Mouse (Mus musculus) spleen, postnatal 14 days (tissue): ENCODE data around the gene Vwce.

Experiments
- DNase-seq, 2 experiments: peaks; one replicate each; pipeline ENCODE4 v3.0.0; 2021 to 2022; ENCODE audit warnings: low spot score in 2 of 2

Vwce gene

DNA sequence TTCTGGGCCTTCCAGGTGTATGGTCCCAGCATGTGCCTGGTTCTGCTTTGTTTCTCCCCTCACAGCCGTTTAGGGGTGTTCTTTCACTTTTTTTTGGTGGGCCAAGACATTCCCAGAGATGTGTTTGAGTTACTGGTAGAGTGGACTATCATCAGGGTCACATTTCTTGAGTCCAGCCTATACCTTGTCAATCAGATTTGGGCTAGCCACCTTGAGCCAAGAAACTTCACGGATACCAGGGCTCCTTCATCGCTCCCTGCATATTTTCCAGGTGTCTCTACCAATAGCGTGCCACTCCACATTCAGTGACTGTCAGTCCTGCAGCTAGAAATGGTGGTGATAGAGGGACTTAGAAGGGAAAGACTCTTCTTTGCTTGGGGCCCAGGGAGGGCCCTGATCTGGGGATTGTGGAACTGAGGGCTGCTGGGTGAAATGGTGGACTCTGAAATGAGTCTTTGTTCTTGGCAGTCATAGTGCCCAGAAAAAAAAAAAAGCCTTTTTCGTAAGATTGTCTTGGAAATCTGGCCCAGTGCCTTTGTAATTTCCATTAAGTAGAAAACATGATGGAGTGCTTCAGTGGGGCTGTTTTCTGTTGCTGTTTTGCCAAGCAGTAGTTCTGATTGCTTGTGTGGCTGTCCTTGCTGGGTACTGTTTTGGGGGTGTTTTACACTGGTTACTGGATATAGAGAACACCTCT is 55.6 kb downstream of the Vwce start:
- DNase-seq = no peak

DNA sequence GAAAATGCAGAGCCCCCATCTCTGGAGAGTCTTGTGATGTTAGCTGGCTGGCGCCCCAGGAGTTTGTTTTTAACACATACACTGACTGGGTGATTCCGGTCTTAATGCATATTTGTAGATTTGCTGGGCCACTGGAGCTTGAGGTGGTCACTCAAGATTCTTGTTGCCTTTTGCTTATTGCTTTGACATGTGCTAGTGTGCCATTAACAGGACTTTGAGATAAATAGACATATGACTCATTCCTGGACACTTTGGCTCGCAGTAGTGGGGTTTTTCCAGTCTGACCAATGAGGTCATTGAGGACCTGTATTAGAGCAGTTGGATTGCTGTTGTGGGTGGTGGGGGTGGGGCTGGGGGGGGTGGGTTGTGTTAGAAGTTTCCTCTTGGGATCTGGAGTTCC is 56.3 kb downstream of the Vwce start:
- DNase-seq = no peak

DNA sequence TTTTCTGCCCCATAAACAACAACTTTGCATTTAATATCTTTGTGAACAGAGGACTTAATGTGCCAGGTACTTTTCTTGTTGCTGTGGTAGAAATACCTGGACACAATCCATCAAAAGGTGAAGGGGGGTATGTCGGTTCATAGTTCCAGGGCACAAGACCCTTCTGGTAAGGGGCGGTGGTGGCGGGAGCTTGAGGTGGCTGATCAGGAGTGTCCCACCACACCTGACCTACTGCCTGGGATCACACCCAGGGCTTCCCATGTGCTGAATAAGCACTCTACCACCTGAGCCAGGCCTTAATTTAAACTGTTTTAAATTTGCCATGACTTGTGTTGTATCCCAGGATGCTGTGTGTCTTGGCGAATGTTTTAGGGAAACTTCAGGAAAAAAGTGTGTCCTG is 57.1 kb downstream of the Vwce start:
- no peak for DNase-seq

DNA sequence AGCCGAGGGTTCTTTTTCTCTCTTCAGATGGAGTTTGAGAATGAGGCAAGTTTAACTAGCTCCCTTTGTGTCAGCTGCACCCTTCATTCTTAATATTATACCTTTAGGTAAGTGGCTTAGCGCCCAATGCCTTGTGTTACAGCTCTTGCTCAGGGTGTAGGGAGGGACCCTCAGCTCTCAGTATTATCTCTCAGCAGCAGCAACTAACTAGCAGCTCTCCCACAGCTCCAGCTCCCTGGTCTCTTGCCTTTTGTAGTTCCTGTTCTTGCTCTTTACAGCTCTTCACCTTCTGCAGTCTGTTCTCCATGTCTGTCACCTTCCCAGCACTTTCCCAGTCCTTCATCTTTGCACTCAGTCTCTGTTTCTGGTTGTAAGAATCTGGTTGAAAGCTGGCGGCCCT is 57.6 kb downstream of the Vwce start:
- DNase-seq = no peak

DNA sequence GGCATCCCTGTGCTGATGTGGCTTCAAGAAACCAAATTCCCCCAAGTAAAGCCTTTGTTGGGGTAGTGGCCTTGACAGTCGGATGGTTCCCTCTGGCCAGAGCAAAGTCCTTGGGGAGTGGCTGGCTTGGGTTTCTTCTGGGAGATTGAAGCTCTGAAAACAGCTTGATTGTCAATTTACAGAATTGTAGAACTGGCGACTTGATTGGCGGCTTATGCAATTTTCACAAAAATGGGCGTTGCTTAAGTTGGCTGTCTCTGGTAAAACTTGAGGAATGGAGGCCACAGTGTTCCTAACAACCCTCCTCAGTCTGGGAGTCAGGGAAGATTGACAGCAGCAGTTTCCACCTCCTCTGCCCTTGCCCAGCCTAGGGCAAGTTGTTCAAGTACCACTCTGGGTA is 58.3 kb downstream of the Vwce start:
- no peak for DNase-seq

DNA sequence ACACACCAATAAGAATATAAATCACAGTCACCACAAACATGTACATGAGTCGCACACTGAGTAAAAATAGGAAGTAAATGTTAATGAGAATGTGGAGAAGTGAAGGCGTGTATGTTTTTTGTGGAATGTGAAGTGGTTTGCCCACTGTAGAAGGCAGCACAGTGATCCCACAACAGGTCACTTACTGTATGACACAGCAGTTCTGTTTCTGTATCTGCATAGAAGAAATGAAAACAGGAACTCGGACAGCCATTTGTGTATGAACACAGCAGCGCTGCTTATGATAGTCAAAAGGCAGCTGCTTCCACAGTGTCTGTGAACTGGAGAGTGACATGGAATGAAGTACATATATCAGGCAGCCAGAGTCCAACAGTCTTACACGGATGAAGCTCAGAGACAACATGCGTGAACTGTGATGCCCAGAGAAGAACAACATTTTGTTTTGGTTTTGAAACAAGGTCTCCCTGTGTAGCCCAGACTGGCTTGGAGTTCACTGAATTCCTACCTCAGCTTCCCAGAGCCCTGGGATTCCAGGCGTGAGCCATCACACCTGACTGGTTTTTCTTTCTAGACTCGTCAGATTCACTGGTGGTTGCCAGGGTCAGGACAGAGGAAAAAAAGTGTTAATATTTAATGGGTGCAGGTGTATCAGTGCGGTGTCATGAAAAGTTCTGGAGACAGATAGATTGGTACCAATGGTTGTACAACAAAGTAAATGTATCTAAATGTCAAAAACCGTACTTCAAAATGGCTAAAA is 60.1 kb downstream of the Vwce start:
- no peak for DNase-seq

DNA sequence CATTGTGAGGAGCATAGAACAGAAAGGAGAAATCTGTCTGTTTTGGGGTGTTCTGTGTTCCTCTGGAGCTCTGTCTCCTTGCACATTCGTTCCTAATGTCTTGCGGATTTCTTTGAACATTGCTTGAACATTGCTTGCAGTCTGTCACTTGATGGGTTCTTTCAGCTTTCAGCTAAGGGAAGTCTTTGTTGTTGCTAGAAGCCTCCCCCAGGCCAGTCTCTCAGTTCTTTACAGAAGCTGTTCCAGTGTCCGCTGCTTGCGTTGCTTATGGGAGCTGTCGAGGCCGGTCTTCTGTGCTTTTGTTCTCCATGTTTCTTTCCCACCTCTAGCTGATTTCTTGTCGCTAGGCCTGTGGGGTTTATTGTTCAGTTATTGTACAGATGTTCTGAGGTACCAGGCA is 61.8 kb downstream of the Vwce start:
- no peak for DNase-seq

DNA sequence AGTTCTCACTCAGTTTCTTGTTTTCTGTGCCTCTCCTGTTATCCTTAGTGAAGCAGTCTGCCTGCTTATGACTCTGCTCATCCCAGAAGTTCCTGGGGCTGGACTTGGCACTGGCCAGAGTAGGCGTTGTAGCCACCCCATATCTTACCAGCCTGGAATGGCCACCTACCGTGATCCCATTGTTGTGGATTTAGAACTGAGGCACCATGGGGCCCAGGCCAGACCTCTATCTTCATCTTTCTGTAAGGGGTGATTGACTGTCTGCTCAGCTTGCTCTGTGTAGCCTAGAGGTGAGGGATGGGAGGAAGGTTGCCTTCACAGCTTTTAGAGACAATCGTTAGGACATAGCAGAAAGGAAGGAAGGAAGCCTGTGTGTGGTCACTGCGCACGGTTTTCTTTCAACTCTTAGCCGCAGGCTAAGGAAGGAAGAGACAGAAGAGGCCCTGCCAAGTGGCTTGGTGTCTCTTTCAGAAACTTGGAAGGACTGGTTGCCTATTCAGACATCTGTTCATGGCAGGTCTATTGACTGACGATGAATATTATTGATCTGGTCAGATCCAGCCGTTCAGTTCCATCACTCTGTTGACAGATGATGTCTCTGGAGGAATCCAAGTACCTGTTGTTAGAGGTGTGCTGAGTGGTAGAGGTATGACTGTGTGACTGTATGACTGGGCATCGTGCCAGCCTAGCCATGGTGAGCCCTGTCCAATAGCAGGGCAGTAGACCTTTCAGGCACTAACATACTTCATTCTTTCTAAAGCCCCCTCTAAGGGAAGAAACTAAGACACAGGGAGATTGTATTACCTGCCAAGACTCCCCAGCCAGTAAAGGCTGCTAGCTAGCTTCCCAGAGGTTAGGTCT is 64.3 kb downstream of the Vwce start:
- no peak for DNase-seq

DNA sequence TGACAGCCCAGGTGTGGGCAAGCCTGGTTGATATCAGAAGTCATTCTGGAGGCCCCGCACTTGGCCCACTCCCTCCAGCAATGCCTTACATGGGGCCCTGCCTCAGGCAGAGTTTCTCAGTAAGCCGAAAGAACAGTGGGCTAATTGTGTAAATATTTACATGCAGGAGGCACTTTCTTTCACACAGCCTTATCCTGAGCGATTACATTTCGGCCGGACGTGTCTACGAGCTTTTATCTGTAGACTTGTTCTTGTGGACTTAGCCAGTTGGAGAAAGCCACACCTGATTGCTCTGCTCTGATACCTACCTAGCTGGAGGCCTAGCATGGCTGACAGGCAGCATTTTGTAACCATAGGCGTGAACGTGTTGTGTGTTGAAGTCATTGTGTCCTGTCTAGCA is 65.8 kb downstream of the Vwce start:
- no peak for DNase-seq

DNA sequence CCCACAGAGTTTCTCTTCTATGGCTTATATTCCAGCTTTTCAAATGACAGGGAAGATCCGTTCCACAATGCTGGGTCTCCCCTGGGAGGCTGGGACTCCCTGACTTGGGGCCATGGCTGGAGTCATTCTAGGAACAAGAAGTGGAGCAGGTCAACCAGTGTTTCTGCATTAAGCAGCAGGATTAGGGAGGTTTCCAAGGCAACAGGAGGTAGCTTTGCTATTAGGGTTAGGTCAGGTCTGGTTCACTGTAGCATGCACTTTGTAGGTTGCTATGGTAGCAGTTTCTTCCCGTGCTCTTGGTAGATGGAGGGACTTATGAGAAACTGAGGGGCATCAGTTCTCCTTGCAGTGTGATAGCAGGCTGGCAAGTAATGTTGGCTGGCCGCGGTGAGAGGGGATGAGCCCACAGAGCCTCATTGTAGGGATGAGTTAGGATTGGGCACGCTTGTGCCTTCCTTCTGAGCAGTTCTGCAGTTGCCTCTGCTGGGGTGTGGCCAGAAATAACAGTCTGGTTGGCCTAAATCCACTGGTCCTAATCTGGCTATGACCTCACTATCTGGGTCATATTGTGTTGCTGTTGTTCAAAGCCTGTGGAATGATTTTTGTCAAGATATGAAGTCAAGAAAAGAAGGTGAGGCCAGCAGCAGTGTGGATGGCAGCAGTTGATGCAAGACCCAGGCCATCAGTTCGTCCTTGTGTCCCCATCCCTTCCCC is 67.2 kb downstream of the Vwce start:
- DNase-seq = no peak

DNA sequence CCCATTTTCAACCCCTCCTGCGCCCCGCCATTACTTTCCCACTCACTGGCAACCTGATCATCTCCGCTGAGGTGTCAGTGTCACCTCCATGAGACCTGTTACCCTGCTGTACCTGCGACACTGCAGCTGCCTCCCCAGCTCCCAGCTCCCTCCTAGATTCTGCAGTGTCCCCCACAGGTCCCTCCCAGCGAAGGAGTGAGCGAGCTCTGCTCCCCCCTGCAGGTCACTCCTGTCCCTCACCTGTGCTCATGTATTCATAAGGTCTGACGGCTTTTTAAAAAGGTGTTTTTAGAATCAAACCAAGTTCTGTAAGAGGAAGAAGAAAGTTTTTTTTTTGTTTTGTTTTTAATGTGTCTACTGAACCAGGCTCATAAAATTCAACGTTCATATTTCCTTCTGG is 68.1 kb downstream of the Vwce start:
- DNase-seq = no peak

DNA sequence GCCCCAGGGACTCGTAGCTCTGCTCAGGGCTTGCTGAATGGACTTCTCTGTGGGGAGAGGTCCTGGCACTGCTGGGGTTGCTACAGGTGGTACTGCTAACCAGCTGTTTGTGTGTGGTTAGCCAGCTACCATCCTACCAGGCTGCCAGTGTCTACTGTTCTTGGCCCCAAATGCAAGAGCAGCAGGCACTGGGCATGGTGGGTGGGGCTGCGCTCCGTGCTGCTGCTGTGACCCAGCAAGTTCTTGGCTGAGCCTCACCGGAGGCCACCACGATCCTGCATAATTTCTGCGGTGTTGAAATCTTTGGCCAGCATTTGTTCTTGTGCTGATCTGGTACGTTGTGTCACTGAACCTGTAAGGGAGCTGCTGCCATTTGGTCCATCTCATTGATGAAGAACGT is 69.5 kb downstream of the Vwce start:
- DNase-seq = no peak

DNA sequence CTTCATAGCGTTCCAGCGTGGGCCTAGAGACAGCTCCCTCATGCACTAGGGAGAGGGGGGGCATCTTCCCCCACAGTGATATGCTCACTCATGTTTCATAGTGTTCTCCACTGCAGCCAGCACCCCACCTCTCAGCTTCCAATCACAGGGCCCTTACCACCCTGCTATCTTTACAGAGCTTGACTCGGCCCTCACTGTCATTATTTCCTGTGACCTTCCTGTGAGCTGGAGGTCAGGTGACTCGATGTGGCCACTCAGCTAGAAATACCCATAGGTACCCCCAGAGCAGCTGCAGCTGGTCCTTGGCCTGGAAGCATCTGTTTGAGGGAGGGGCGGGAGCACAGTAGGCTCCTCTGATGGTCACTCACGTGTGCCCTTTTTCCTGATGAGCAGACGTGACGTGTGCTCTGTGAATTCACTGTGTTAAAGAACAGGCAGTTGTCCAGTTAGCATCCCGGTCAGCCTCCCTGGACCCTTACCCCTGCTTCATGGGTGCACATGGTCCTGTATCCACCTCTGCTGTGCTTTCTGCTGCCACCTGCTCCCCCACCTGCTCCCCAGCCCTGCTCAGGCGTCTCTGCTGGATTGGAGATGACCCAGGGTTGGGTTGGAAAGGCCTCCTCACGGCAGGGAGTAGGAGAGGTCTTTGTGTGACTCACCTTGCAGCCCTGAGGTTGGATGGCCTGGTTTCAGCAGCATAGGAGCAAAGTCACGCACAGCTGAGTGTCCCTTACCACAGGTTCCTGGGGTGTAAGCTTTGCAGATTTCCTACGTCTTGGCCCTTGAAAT is 73.3 kb downstream of the Vwce start:
- no peak for DNase-seq

DNA sequence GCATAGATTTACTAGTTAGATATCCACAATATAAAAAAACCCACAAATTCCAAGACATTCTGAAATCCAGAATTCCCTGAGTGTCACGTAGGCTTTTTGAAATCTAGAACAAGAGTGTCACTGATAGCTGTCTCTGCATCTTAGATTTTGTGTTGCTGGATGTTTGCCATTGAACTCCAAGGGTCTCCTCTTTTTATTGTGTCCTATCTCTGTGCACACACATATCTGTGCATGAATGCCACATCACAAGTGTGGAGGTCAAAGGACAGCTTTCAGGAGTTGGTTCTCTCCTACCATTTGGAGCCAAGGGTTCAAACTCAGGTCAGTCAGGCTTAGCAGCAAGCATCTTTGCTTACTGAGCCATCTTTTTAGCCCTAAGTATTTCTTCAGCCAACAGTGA is 73.9 kb downstream of the Vwce start:
- no peak for DNase-seq

DNA sequence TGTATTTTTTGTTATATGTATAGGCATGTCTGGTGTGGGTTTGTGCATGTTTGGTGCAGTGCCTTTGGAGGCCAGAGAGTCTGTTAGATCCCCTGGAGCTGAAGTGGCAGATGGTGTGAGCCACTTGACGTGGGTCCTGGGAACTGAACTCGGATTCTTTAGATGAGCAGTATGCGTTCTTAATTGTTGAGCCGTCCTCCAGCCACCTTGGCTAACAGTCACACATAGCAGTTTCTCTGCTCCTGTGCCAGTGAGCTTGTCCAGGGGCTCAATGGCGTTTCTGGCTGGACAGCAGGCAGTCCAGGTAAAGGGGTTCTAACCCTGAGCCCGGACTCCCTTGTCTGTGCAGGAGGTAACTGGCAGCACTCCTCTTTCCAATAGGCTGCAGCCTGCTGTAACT is 74.9 kb downstream of the Vwce start:
- no peak for DNase-seq

DNA sequence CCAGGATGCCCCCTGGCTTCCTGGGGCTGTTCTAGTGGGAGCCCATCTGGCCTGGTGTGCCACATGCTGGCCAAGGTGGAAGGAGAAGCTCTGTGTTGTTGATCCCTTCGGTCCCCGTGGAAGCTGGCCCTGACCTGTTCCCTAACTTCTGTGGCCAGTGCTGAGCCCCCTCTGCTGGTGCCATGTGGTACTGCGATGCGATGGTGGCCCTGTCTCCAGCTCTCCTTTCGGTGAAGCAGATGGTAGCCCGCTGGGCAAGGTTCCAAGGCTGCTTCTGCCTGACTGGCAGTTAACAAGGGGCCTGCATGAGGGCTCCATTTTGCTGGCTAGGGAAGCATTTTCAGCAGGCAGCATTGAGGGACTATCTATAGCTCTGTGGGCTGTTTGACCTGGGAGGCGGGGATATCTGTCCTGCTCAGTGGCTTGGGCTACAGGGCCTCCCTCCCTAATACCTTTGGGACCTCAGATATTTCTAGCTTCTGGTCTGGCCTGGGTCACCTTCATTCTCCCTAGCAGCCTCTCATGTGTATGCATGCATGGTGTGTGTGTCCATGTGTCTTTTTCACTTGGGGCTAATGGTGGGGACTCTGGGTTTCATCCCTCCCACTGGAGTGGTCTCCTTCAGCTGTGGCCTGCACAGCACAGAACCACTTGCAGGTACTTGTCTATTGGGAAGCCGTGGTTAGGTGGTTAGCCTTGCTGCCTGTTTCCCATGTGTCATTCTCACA is 75.5 kb downstream of the Vwce start:
- peak; percentile 84 to 90 for DNase-seq

DNA sequence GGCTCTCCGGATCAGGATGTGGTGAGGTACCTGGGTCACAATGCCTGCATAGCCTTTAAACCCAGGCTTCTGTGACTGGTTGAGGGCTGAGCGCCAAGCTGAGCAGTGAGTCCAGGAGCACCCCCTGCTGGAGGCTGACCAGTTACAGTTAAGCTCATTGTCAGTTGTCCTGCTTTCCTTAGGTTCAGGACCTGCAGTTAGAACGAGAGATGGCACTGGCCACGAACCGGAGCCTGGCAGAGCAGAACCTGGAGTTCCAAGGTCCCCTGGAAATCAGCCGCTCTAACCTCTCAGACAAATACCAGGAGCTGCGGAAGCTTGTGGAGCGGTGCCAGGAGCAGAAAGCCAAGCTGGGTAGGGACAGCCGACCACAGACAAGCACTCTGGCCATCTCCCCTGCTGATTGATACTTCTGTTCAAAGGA is 76.1 kb downstream of the Vwce start:
- peak; percentile 37 to 49 for DNase-seq

DNA sequence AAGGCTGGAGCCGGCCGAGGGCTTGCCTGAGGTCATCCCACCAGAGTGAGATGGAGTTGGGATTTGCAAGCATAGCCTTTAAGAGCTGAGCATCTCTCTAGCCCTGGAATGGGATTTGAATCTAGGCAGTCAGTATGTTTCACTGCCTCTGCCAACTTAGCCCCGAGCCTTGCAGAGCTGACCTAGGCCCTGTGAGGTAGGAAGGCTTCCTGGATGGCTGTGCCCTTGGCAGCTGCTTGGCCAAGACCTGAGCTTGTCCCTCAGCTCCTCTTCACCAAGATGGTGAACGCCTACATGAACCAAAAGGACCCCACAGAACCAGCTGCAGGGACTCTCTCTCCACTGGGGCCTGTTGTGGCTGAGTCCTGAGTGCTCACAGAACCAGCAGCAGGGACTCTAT is 76.7 kb downstream of the Vwce start:
- DNase-seq = no peak

DNA sequence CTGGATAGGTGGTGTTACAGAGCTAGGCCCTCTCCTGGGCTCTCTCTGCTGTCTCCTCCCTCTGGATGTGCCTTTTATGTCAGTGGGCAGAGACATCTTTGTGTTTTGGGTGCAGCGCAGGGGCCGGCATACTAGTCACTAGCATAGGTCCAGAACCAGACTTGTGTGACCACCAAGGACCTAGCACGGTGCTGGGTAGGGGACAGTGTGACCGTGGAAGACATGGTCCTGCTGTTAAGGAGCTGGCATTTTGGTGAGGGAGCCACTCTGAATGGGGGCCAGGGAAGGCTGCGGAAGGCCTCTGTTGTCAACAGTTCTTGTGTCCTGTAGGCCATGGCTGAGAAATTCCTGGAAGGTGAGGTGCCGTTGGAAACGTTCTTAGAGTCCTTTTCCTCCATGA is 78.2 kb downstream of the Vwce start:
- no peak for DNase-seq

DNA sequence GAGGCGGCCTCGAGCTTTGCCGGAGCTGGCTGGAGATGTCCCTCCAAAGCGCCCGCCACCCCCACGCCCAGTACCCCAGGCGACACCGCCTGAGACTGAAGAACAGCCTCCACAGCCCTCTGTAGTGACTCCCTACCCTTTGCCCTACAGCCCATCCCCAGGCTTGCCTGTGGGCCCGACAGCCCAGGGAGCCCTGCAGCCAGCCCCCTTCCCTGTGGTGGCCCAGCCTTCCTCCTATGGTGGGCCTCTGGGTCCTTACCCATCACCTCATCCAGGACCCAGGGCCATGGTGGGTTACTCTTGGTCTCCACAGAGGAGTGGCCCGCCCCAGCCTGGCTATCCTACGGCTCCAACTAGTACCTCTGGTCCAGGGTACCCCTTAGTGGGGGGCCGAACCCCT is 78.6 kb downstream of the Vwce start:
- DNase-seq = no peak

DNA sequence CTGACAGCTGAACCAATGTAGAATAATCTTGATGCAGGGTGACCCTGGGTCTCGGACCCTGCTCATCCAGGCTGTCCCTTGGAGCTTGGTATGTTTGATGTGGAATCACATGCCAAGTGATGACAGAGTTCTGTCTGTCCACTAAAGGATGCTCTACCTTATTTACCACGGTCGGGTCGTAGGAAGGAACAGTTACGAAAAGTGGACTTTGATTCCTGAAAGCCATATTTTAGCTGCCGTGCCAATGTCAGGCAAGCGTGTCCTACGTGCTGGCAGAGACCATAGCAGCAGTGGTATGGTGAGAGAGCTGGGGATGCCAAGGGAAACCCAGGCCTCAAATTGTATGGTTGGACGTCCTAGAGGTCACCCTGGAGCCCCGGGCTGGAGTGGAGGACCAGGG is 79.5 kb downstream of the Vwce start:
- DNase-seq = no peak
